Mouse (Mus musculus): Measurements from ENCODE around the gene Kctd12.

DNA sequence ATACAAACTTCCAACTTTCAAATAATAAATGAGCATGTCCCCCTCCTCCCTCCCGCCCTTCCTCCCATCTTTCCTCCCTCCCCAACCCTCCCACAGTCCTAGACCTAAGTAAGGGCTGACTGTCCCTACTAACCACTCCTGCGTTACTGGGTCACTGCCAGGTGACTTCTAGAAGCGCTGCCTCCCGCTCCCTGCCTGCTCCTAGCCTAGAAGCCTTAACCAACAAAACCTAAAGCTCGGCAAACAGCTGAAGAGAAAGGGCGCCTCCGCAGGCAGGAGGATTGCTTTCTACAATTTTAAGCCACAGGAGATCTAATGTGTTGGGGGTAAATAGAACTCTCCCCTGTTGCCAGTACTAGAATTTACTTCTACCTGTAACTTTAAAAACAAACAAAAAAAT is 2.0 kb downstream of the Kctd12 start:
- TF ChIP-seq CTCF (IDR thresholded peaks at IDR 0.05; ENCODE audit: low read depth) (no peak), EP300 (IDR thresholded peaks at IDR 0.05; ENCODE audit: low read depth) (no peak)

Data from liver, embryonic 14.5 days (tissue).